Mouse (Mus musculus) c-Kit-positive CD71-positive TER-119-negative erythroid progenitor cells, embryonic 14.5 days (primary cell): Measurements from ENCODE around the gene C1qtnf5.

ENCODE experiments used
- DNase-seq: peaks from one replicate; pipeline ENCODE4 v3.0.0-alpha.2; 2013; ENCODE audit warnings: low read depth

Gene C1qtnf5

GRCm38 (mm10) chr9:44079997-44080780 lies 26.9 kb upstream of the C1qtnf5 start:
- no peak for DNase-seq

- DNase-seq = no peak
These were observed 26.1 kb upstream of the C1qtnf5 start for GRCm38 (mm10) chr9:44080953-44081352.

GRCm38 (mm10) chr9:44081581-44081980 lies 25.5 kb upstream of the C1qtnf5 start:
- no peak for DNase-seq

GRCm38 (mm10) chr9:44082266-44082665 lies 24.8 kb upstream of the C1qtnf5 start:
- DNase-seq = no peak

- DNase-seq = no peak
These were observed 23.5 kb upstream of the C1qtnf5 start for GRCm38 (mm10) chr9:44083392-44084121.

- no peak for DNase-seq
These were observed 22.8 kb upstream of the C1qtnf5 start for GRCm38 (mm10) chr9:44084236-44084635.

GRCm38 (mm10) chr9:44084659-44085229 lies 22.3 kb upstream of the C1qtnf5 start:
- peak; percentile 63 for DNase-seq

GRCm38 (mm10) chr9:44085276-44085675 lies 21.8 kb upstream of the C1qtnf5 start:
- DNase-seq = no peak

- DNase-seq = no peak
These were observed 21.0 kb upstream of the C1qtnf5 start for GRCm38 (mm10) chr9:44085741-44086665.

GRCm38 (mm10) chr9:44086960-44087359 lies 20.1 kb upstream of the C1qtnf5 start:
- no peak for DNase-seq

- no peak for DNase-seq
These were observed 19.1 kb upstream of the C1qtnf5 start for GRCm38 (mm10) chr9:44087761-44088455.

GRCm38 (mm10) chr9:44088877-44089608 lies 18.0 kb upstream of the C1qtnf5 start:
- no peak for DNase-seq

GRCm38 (mm10) chr9:44093612-44094503 lies 13.2 kb upstream of the C1qtnf5 start:
- DNase-seq = peak; percentile 36

- DNase-seq = no peak
These were observed 12.3 kb upstream of the C1qtnf5 start for GRCm38 (mm10) chr9:44094737-44095136.

GRCm38 (mm10) chr9:44095781-44096180 lies 11.3 kb upstream of the C1qtnf5 start:
- no peak for DNase-seq

GRCm38 (mm10) chr9:44096536-44096935 lies 10.5 kb upstream of the C1qtnf5 start:
- no peak for DNase-seq

- no peak for DNase-seq
These were observed 5.6 kb upstream of the C1qtnf5 start, which contains the start of gene Mfrp for GRCm38 (mm10) chr9:44101490-44101889. TSS of gene Mfrp (plus strand) at chr9:44101729.

- no peak for DNase-seq
These were observed 2.2 kb upstream of the C1qtnf5 start for GRCm38 (mm10) chr9:44104881-44105280.

GRCm38 (mm10) chr9:44105781-44106180 lies 1.3 kb upstream of the C1qtnf5 start:
- no peak for DNase-seq
